Mouse (Mus musculus) lung, postnatal 0 days (tissue): ENCODE data around the gene Ntrk3.

Source experiments
- CTCF ChIP-seq: IDR thresholded peaks from 2 replicates; pipeline ENCODE4 v1.5.1; 2016; ENCODE audit warnings: antibody characterized with exemption, mild to moderate bottlenecking
- EP300 ChIP-seq: IDR thresholded peaks from 2 replicates; pipeline ENCODE4 v1.6.1; 2016; ENCODE audit warnings: antibody characterized with exemption, mild to moderate bottlenecking, control low read depth

GRCm38 (mm10) chr7:78305029-78305428 lies 432.8 kb downstream of the Ntrk3 start:
- TF ChIP-seq CTCF (no peak), EP300 (no peak)
